Mouse (Mus musculus) frontal cortex, postnatal 14 days (tissue): Measurements from ENCODE around the gene Sik3.

ENCODE experiments used
- DNase-seq, 2 experiments: peaks; one replicate each; pipeline ENCODE4 v3.0.0; 2022; ENCODE audit warnings: low spot score in 2 of 2

Sik3 gene

GRCm38 (mm10) chr9:46270782-46271181 is 258.2 kb downstream of the Sik3 start:
- DNase-seq: no peak

GRCm38 (mm10) chr9:46272070-46272469 is 259.4 kb downstream of the Sik3 start:
- DNase-seq: no peak

GRCm38 (mm10) chr9:46272677-46273454 is 260.2 kb downstream of the Sik3 start, which contains the start of gene Zpr1:
Gene Zpr1, plus strand, starts transcription at chr9:46273064.
- DNase-seq: peak; percentile 80 to 82
